Mouse (Mus musculus) retina, postnatal 1 day (tissue): ENCODE data around the gene Nup93.

Experiments
- DNase-seq: peaks from one replicate; pipeline ENCODE4 v3.0.0-alpha.2; 2012

The Nup93 gene

GRCm38 (mm10) chr8:94187290-94188002, 26.9 kb upstream of the Nup93 start:
- DNase-seq: peak; percentile 45

GRCm38 (mm10) chr8:94189275-94190031, 24.9 kb upstream of the Nup93 start:
- no peak for DNase-seq

- peak; percentile 51 for DNase-seq
Measured at GRCm38 (mm10) chr8:94191101-94191691, 23.2 kb upstream of the Nup93 start.

- no peak for DNase-seq
Measured at GRCm38 (mm10) chr8:94192926-94193325, 21.4 kb upstream of the Nup93 start.

GRCm38 (mm10) chr8:94194591-94195223, 19.7 kb upstream of the Nup93 start:
- DNase-seq: no peak

GRCm38 (mm10) chr8:94199202-94199869, 15.0 kb upstream of the Nup93 start:
- peak; percentile 87 for DNase-seq

- DNase-seq: no peak
Measured at GRCm38 (mm10) chr8:94204043-94204442, 10.3 kb upstream of the Nup93 start.

GRCm38 (mm10) chr8:94205736-94206135, 8.6 kb upstream of the Nup93 start:
- peak; percentile 84 for DNase-seq

- DNase-seq: no peak
Measured at GRCm38 (mm10) chr8:94206256-94206655, 8.1 kb upstream of the Nup93 start.

GRCm38 (mm10) chr8:94207491-94207890, 6.9 kb upstream of the Nup93 start:
- DNase-seq: peak; percentile 55

- no peak for DNase-seq
Measured at GRCm38 (mm10) chr8:94209639-94210038, 4.7 kb upstream of the Nup93 start.

- no peak for DNase-seq
Measured at GRCm38 (mm10) chr8:94210225-94210624, 4.1 kb upstream of the Nup93 start.

GRCm38 (mm10) chr8:94213819-94214218, 545 bp upstream of the Nup93 start:
- no peak for DNase-seq

- no peak for DNase-seq
Measured at GRCm38 (mm10) chr8:94227381-94227939, 13.1 kb downstream of the Nup93 start.

- no peak for DNase-seq
Measured at GRCm38 (mm10) chr8:94240240-94240751, 25.9 kb downstream of the Nup93 start.

GRCm38 (mm10) chr8:94249836-94250435, 35.6 kb downstream of the Nup93 start:
- no peak for DNase-seq

- no peak for DNase-seq
Measured at GRCm38 (mm10) chr8:94258881-94259280, 44.5 kb downstream of the Nup93 start.

GRCm38 (mm10) chr8:94262626-94263297, 48.4 kb downstream of the Nup93 start:
- no peak for DNase-seq

GRCm38 (mm10) chr8:94266344-94267191, 52.2 kb downstream of the Nup93 start:
- peak; percentile 77 for DNase-seq

- DNase-seq: no peak
Measured at GRCm38 (mm10) chr8:94268359-94268890, 54.1 kb downstream of the Nup93 start.
